Mouse (Mus musculus) ovary, adult 18-20 months (tissue): Measurements from ENCODE around the gene Tm9sf3.
A peak's percentile ranks its signal among the peaks of the same experiment; 100 is the strongest.

Experiments
- DNase-seq: peaks from one replicate; pipeline ENCODE4 v3.0.0; 2022; ENCODE audit warnings: low spot score, mixed read lengths

Gene Tm9sf3

DNA sequence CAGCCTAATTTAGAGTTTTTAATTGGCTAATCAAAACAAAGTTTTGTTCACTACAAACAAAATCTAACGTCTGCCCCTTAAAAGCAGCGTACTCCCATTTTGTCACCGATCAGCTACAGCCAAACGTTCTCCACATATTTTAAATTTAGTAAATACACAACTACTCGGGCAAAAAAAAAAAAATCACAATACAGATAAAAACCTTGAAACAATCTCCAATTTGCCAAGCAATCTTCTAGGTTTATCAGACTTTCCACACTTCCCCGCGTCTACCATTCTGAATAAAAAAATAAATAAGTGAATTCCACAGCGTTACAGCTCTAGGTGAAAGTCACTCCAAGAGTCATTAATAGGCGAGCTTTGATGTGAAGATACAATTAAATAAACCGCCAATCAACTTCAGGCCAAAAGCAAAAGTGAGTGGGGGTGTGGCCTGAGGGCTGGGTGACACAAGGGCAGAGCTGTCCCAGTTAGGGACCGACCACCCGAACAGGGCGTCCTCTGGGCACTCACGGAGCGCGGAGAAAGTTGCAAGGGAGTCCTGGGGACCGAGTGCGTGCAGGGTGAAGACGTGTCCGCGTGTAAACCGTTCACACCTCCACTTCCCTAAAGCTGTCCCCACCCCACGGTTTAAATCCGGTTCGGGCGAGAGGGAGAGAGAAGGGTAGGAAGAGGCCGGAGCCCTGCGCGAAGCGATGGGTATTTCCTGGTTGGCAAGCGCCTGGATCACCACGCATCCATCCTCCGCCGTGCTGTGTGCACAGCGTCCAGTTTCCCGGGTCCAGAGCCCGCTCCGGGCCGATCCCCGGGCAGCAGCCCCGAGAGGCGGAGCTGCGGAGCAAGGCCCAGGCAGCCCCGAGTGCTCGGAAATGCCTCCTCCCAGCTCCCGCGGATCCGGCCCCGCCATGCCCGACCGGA, 826 bp downstream of the Tm9sf3 start:
- peak; percentile 46 for DNase-seq

DNA sequence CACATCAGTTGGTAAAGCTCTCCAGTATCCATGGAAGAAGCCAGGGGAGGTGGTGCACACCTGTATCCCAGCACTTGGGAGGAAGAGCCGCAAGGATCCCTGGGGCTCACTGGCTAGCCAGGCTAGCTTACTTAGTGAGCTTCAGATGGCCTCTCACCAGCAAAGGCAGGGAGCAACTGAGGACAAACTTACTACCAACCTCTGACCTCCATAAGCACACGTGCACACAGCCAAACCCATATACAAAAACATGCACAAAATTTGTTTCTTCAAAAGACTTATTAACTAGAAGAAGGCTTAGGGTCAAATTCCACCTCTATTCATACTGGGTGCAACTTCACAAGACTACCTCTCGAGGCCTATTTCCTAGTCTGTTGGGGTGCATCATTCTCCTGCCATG, 3.1 kb downstream of the Tm9sf3 start:
- no peak for DNase-seq

DNA sequence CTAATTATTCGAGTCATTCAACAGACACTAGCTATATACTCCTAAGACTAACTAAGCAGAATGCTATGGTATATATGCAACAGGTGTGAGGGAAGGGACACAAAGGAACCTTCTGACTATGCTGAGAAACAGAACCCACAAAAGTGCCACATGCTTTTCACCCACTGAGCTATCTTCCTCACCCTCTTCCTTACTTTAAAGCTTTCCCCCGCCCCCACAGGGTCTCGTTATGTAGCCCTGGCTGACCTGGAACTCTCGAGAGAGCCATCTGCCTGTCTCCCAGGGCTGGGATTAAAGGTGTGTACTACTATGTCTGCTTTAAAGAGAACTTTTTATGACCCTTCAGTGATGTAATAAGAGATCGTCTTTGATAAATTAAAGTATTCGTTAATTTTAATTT, 4.5 kb downstream of the Tm9sf3 start:
- no peak for DNase-seq

DNA sequence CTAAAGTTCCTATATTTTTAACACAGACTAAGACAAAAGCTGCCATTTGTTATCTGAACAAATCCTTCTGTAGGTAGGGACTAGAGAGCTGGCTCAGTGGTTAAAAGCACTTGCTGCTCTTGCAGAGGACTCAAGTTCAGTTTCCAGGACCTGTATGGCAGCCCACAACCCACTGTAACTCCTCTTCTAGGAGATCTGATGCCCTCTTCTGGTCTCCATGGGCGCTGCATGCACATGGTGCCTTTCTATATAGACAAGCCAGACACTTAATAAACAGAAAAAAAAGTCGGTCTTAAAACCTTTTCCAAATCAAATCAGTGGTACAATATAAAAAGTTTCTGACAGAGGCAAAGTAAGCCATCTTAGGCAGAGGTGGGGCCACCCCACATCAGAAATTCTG, 5.1 kb downstream of the Tm9sf3 start:
- no peak for DNase-seq

DNA sequence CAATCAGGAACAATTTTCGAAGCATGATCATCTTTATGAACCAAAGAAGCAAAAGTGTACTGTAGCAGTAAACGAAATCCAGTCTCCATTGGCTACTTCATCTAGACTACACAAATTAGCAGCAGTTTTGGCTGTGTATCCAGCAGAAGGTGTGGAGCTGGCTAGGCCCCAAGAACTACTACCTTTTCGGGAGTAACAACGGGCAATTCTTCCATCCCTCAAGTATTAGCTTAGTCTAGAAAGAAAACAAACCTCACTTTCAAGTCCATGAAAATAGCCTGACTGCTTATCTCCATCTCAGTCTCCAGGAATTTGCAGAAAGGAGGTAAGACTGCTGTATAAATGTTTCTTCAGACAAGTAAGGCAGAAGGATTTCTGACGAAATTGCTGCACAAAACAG, 9.2 kb downstream of the Tm9sf3 start:
- DNase-seq = no peak

DNA sequence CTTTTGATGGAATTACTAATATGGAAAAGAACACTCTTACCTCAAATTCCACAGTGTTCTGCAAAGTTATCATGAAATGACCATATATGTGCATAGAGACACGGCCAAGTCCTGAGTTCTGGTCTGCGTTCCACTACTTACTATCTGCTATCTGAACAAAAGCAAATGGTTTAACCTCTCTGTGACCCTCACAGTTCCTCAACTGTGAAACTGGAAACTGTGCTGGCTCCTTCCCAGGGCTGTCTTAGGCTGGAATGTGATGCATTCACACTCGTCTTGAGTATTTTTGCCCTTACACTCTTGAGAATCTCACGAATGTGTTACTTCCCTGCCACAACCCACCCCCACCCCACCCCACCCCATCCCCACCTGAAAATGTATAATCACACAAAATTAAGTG, 14.8 kb downstream of the Tm9sf3 start:
- no peak for DNase-seq

DNA sequence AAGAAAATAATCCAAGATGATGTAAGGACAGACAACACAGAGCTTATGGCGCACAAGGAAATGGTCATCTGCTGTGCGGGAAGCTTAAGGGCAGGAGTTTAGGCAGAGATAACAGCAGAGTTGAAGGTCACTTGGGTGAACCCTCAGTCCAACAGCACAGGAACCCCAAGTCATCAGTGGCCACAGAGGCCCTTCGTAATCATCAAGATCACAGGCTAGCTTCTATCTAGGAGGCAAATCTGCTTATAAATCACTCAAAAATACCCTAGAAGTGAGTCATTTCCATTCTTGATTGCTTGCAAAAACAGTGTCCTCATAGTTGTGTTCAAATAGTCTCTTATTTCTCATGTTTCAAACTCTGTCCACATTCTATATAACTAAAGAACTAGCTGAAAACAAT, 15.5 kb downstream of the Tm9sf3 start:
- no peak for DNase-seq

DNA sequence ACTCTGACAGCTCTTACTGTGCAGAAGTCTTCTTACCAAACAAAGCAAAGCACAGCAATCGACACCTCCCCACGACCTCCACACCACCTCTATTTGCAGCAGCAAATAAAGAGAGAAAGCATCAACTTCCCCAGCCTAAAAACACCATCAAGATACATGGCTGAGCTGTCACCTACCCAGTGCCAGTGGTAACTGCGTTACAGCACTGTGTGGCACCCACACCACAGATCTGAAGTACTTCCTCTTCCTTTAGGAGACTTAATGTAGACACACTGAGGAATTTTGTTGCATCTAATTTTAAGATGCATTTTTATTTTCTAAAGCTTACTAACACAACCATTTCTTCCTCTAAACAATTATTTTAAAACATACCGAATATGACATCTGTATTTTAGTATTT, 17.5 kb downstream of the Tm9sf3 start:
- no peak for DNase-seq

DNA sequence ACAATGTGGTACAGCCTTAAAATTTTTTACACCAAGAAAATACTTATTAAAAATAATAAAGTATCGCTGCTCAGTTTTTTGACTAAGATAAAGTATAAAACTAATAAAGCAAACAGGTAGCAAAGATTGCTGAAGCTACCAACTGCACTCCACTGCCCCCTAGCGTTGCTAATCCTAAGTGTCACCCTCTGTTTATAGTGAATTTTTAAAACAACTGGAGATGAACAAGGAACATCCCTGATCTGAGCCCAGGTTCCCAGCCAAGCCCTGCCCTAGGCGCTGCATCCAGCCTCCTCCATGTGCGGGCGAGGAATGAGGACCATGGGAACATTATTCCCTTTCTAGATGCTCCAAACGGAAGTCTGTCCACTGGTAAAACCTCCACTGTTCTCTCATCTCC, 19.2 kb downstream of the Tm9sf3 start:
- DNase-seq = no peak

DNA sequence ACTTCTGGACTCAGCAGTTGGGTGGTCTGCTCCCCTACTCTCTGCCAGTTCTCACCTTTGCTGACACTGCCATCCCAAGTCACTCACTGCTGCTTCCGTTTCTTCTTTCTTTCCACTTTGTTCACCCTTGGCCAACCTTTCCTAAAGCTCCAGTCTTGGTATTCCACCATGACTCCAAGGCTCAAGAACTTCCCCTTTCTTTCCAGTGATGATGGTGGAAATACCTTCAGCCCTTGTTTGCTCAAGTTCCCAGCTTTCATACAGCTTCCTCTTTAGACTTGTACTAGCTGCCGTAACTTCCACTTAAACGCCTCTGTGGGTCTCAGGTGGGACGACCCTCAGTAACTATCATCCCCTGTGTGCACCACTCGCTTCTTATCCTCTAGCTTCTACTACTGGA, 21.8 kb downstream of the Tm9sf3 start:
- DNase-seq = no peak

DNA sequence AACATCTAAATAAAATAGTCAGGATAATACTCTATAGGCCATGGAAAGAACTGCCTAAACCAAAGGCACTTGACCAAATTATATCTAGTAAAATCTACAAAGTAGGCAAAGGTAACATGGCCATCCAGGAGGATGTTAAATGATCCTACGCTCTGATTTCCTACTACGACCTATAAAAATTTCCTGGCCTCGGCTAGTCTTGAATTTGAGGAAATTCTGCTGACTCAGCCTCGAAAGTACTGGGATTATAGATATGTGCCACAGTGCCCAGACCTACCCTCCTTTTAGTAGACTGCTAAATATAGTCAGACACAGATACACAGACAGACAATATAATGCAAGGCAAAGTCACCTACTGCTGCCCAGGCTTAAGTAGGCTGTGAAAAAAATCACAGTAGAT, 30.1 kb downstream of the Tm9sf3 start:
- DNase-seq = no peak

DNA sequence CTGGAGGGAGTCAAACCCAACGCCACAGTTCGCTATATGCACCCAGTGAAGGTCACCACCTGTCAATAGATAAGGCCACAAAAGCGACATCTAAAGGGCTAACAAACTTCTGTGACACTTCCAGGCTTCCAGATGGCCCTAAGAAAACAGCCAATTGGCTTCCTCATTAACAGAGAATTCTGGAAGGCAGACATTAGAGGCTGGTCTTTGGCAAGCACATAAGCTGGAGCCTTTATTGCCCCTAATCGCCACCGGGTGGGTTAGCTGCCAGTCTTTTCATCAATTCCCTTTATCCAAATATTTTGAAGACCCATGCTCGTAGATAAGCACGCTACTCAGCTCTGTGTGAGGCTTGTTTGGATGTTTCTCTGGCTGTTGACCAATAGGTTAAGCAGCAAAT, 55.5 kb downstream of the Tm9sf3 start:
- no peak for DNase-seq

DNA sequence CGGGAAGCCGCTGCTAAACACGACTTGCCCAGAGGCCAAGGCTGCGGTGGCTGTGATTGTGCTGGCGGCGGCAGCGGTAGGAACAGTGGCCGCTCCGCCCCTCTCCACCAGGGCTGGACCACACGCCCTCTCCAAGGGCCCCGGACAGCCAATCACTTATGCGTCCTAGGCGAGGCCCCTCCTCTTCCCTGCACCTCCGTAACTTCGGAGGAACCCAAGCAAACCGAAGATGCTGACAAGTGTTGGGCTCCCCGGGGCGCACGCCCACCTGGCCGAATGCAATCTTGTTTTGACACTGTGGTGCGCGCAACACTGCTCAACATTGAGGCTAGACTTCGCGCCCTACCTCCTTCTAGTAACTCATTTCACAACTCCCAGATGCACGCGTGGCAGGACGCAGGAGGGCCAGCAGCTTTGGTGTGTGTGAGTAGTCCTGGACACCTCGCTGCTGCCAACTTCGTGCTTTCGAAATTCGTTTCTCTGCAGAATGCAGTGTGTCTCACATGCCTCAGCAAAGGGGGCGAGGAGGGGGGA, 56.9 kb downstream of the Tm9sf3 start, which contains the start of gene Tll2:
Gene Tll2 (minus strand): TSS at position 25 of the 534 bp plus-strand sequence.
- peak; percentile 51 for DNase-seq

DNA sequence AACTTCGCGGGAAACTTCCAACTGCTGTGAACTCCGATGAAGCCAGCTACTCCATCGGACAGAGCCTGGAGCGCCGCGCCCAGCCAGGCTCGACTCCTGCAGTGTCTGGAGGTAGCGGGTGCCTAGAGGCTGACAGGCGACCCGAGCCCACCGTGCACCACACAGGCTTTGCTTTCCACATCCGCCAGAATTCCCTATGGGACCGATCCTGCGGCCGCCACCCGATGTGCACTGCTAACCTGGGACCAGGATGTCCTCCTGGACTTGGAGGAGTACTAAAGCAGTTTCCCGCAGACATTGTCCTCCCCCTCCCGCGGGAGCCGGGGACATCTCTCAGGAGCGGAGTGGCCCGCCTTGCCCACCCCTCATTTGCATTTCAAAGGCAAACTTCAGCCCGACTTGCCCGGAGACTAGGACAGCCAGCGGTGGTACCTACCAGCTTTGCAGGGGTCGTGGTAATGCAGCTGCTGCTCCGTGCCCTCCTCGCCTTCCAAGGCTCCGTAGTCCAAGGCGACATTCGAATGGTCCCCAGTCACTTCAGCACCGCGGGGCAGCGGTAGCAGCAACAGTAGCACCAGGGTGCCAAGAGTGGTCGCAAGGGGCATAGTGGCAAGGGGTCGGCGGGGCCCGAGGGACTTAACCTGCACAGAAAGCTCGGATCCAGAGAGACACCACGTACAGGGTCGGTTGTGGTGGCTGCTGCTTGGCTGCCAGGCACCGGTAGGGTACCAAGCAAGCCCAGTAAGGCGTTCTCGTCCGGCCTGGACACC, 57.6 kb downstream of the Tm9sf3 start:
- DNase-seq = no peak

DNA sequence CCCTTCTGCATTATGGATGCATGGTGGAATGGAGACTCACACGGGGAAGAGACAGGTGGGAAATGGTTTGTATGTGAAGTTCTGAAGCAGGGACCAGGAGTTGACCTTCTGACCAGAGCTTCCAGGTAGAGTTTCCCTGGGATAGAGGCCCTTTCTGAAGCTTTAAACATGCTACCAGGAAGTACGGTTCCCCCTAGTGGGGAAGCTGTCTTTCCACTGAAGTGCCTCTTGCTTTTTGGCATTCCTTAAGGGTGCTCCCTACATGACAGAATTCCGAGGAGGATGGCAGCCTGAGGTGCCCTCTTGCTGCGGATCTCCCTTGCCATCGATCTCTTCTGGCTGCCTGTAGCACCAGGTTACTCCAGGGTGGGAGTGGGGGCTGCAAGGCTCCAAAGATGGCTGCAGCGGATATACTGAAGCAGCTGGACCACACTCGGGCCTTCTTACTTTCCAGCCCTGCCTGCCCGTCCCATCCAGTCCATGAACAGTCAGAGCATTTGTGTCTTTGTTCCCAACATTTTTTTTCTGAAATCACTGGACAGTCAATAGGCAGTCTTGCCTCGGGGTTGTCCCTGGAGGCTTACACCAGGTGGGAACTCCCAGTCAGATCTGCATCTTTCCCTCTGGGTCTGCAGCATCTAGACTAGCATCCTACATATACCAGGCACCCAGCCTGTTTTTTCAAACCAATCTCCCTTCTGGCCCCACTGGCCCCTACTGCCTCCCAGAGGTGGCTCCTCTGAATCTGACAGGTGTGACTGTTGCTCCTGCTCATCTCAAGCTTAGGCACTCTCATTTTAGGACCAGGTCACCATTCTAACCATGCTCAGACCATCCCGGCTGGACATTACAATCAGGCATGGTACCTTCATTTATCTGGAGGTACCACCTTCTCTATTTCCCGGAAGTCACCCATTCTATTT, 59.4 kb downstream of the Tm9sf3 start:
- DNase-seq = no peak

DNA sequence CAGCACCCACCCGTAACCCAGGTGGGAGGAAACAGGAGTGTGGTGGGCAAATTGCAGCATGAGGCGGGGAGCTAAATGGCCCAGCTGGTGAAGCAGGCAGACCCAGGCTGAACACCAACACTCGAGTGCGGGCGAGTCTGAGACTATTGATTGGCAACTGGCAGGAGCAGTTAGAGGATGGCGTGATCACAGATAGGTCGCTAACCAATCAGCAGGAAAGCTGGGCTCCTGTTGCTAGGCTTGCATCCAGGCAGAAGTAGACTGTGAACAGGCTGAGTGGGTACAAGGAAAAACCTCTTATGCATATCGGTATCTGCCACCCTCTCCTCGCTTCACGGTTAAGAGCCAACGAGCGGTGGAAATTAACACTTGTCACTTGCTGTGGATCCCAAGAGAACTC, 66.2 kb downstream of the Tm9sf3 start:
- no peak for DNase-seq

DNA sequence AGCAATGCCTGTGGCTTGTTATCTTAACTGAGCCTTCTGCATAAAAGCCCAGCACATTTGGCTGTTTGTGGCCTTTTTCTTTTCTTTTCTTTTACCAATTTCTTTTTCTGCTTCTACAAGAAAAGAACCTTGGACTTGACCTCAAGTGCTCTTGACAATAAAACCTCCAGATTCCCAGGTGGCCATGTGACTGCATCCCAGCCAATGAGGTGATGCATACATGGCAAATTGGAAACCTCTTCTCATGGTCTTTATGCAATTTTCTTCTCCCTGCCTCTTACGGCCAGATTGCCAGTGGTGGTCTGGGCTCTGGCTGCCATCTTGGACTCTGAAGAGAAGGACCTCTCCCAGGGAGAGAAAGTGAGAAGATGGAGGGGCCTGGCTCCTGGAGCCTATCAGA, 70.4 kb downstream of the Tm9sf3 start:
- no peak for DNase-seq

DNA sequence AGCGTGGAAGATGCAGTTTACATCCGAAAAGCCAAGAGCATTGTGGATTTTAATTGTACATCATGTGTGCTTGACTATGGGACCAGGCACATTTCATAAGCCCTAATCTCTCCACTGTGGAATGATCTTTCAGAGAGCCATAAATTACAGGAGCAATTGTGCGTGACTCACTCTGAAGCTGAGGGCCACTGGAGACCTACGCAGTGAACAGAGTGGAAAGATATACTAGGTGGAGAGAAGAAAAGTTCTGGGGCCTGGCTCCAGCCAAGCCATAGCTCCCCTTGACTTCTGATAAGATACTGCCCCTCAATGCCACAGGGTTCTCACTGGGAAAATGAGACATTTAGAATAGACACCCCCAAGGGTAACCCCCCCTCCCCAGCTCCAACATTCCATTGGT, 70.8 kb downstream of the Tm9sf3 start:
- peak; percentile 9 for DNase-seq

DNA sequence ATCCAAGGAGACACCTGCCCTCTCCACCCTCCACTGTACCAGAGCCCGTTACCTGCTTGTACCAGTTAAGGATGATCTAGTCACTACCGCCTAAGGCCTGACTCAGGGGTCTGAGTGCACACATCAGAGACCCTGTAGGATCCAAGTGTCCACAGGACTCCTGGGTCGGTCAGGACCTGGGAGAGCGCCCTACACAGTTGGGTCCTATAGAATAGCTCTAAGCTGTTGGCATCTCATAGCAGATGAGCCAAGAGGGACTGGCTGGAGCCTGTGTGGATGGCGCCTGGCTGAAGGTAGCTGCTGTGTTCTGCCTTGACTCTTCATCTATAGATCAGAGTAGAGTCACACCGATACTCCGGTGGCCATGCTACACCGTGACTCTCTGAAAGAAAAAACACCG, 72.1 kb downstream of the Tm9sf3 start:
- DNase-seq = no peak

DNA sequence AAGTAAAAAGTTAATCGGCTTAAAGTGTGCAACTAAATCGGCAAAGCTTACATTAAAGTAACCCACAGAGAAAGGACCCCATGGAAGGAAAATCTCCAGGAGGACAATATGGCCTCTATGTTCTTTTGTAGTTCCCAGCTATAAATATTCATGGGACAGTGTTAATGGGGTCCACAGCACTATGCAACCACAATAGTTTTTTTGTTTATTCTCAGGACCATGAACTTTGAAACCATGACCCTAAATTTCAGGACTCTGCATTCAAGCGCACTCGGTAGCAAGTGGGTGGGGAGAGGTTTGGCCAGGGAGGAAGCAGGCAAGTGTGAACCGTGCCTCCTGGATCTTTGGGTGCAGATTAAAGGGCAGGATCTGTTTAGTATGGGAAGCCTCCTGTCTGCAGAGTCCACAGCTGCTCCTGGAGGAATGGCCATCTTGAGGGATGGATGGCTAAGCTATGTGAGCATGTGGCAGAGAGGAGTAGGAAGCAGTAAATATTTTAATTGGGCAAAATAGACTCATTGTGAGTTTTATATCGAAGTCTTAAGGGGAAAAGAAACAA, 72.8 kb downstream of the Tm9sf3 start:
- DNase-seq = no peak

DNA sequence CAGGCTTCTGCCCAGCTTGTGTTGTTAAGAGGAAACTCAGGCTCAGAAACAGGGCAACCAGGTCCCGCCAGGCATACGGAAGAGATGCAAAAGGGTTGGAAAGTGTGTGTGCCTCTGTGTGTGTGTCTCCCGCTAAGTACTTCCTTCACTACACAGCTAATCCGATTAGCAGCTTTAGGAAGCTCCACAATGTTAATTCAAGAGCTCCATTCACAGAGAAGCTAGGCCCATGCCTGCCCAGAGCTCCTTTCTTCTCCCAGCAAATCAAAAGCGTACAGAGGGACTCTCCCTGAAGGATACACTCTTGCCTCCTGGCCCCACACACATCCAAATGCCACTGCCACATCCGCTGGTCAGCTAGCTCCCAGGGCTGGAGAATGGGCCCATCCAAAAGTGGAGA, 86.5 kb downstream of the Tm9sf3 start:
- no peak for DNase-seq

DNA sequence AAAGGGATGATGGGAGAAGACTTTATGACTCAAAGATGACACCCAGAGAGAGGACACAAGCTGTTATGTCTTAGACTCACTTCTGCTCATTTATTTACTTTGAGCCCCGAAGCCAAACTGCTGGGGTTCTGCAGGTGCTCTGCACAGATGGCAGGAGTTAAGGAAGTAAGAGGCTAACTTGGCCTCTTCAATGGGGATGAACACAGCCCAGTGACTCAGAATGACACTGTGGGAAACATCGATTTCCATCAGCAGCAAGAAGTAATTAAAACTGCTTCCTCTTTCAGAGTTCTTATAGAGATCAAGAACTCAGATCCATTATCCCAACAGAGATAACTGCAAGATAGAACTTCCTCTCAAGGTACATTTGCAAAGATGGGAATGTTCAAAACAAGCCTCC, 86.9 kb downstream of the Tm9sf3 start:
- no peak for DNase-seq
